Mouse (Mus musculus) neural tube, embryonic 14.5 days (tissue): ENCODE data around the gene Lenep. TPM values are rescaled to one million over a fixed set of nuclear protein-coding genes. Genes with fewer than 3 reads are reported as not detected.

Experiments used
- ATAC-seq: fragments of 200-750 bp; cut with Nextera tagmentation; 2 replicates; pipeline ENCODE4 v1.8.0; 2017; ENCODE audit warnings: low read depth, mild to moderate bottlenecking, moderate TSS enrichment, moderate library complexity
- H3K27ac ChIP-seq: fragments of 300-500 bp; sonication (generic); 2 replicates; pipeline ENCODE4 v1.5.1; 2014; ENCODE audit warnings: low read depth, mild to moderate bottlenecking, control low read depth, low read length, moderate library complexity, mixed read lengths
- H3K27me3 ChIP-seq: fragments of 300-500 bp; sonication (generic); 2 replicates; pipeline ENCODE4 v1.6.1; 2014; ENCODE audit warnings: low read length; ENCODE audit not compliant: control insufficient read depth, insufficient read depth
- H3K36me3 ChIP-seq: fragments of 300-500 bp; sonication (generic); 2 replicates; pipeline ENCODE4 v1.6.1; 2014; ENCODE audit warnings: low read length, mixed read lengths; ENCODE audit not compliant: control insufficient read depth, insufficient read depth
- H3K4me1 ChIP-seq: fragments of 300-500 bp; sonication (generic); 2 replicates; pipeline ENCODE4 v1.6.1; 2014; ENCODE audit warnings: low read length; ENCODE audit not compliant: control insufficient read depth, insufficient read depth
- H3K4me2 ChIP-seq: fragments of 300-500 bp; sonication (generic); 2 replicates; pipeline ENCODE4 v1.6.1; 2014; ENCODE audit warnings: mild to moderate bottlenecking, low read depth, low read length, control low read depth
- H3K4me3 ChIP-seq: fragments of 300-500 bp; sonication (generic); 2 replicates; pipeline ENCODE4 v1.5.1; 2014; ENCODE audit warnings: low read depth, low read length, control low read depth, mixed read lengths
- H3K9ac ChIP-seq: fragments of 300-500 bp; sonication (generic); replicated peaks from 2 replicates; pipeline ENCODE4 v1.6.1; 2014; ENCODE audit warnings: low read depth, mild to moderate bottlenecking, control low read depth, low read length, mixed read lengths
- H3K9me3 ChIP-seq: fragments of 300-500 bp; sonication (generic); 2 replicates; pipeline ENCODE4 v1.6.1; 2016; ENCODE audit warnings: low read length; ENCODE audit not compliant: control insufficient read depth
- WGBS: fragments of 180-500 bp; shearing (Covaris S2); extraction: QIAGEN DNeasy Blood & Tissue Kit; methylation state at CpG from one replicate; pipeline ENCODE4 v1.1.7; 2014; 5-methylcytosine and 5-hydroxymethylcytosine counted together
- polyA plus RNA-seq: library from polyadenylated mRNA; unstranded; fragments of >200 nt; fragmentation: Nextera tagmentation; extraction: Ambion mirVana; gene quantifications from 2 replicates; pipeline ENCODE4 v1.2.1, GENCODE M21; 2014

The Lenep gene
- polyA plus RNA-seq, 1 experiment from 2014 or later, result 1.9 TPM

DNA sequence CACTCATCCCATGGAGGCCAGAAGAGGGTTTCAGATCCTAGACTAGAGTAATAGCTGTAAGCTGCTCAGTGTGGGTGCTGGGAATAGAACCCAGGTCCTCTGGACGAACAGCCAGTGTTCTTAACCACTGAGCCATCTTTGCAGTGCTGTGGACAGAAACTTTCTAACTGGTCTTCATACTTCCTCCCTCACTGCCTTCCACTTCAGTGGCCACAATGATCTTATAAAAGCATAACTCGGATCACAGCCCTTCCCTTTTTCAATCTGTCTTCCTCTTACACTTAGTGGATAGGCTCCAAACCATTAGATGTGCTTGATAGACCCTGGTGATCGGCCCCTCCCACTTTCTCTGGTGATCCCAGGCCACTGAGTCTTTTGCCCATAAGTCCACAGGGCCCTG is 42.4 kb downstream of the Lenep start:
- H3K9me3 ChIP-seq, result no peaks in the 10 kb centered on the region
- H3K9ac ChIP-seq, result no peak overlapping the region
- H3K4me3 ChIP-seq, result no peak overlapping the region
- no peaks in the 10 kb centered on the region for H3K36me3 ChIP-seq
- no peaks in the 10 kb centered on the region for H3K27me3 ChIP-seq
- no peak overlapping the region for H3K27ac ChIP-seq
- 73% methylated on average over 3 of the region's 3 CpGs for WGBS
- ATAC-seq, result no peak
- no peak overlapping the region for H3K4me2 ChIP-seq
- no peaks in the 10 kb centered on the region for H3K4me1 ChIP-seq

DNA sequence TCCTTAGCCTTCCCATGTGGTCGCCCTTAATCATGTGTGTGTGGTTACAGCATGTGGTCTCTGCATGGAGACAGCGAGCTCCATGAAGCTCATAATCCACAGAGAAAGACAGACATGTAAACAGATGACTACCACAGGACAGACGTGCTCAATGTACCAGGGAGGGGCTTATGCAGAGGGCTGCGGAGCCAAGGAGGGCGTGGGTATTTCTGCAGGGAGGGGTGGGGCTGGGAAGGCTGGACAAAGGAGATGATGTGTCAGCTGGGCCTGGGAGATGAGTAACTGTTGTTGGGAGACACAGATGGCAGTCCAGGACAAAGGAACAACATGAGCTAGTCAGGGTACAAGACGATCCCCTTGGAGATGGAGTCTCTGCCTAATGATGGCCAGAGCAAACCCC is 43.0 kb downstream of the Lenep start:
- H3K9ac ChIP-seq, result no peak overlapping the region
- no peaks in the 10 kb centered on the region for H3K36me3 ChIP-seq
- H3K4me3 ChIP-seq, result no peak overlapping the region
- 62% methylated on average over 6 of the region's 6 CpGs for WGBS
- no peak overlapping the region for H3K27ac ChIP-seq
- H3K27me3 ChIP-seq, result no peaks in the 10 kb centered on the region
- no peaks in the 10 kb centered on the region for H3K9me3 ChIP-seq
- H3K4me2 ChIP-seq, result no peak overlapping the region
- no peak for ATAC-seq
- no peaks in the 10 kb centered on the region for H3K4me1 ChIP-seq

GRCm38 (mm10) chr3:89356029-89356428 is 46.6 kb downstream of the Lenep start:
- no peak overlapping the region for H3K4me2 ChIP-seq
- no peaks in the 10 kb centered on the region for H3K36me3 ChIP-seq
- no peaks in the 10 kb centered on the region for H3K9me3 ChIP-seq
- H3K27ac ChIP-seq, result no peak overlapping the region
- H3K27me3 ChIP-seq, result no peaks in the 10 kb centered on the region
- 69% methylated on average over 9 of the region's 9 CpGs for WGBS
- H3K4me1 ChIP-seq, result no peaks in the 10 kb centered on the region; the same call in 1 of the 2 replicates
- H3K4me3 ChIP-seq, result no peak overlapping the region
- ATAC-seq, result no peak
- no peak overlapping the region for H3K9ac ChIP-seq

GRCm38 (mm10) chr3:89355512-89355902 is 47.1 kb downstream of the Lenep start:
- H3K4me1 ChIP-seq, result peaks cover 3% of the 10 kb centered on the region
- no peaks in the 10 kb centered on the region for H3K36me3 ChIP-seq
- WGBS, result 82% methylated on average over 6 of the region's 6 CpGs
- no peak overlapping the region for H3K9ac ChIP-seq
- H3K9me3 ChIP-seq, result no peaks in the 10 kb centered on the region
- H3K27ac ChIP-seq, result no peak overlapping the region
- ATAC-seq, result no peak
- H3K4me2 ChIP-seq, result no peak overlapping the region
- H3K4me3 ChIP-seq, result no peak overlapping the region
- H3K27me3 ChIP-seq, result no peaks in the 10 kb centered on the region

- Histone ChIP-seq H3K9ac (no peak overlapping the region), H3K27me3 (no peaks in the 10 kb centered on the region), H3K27ac (no peak overlapping the region), H3K36me3 (no peaks in the 10 kb centered on the region), H3K4me1 (peaks cover 7% of the 10 kb centered on the region), H3K4me3 (no peak overlapping the region), H3K4me2 (no peak overlapping the region), H3K9me3 (no peaks in the 10 kb centered on the region)
- 19% methylated on average over 5 of the region's 5 CpGs for WGBS
- ATAC-seq, result no peak
These were observed 47.6 kb downstream of the Lenep start for GRCm38 (mm10) chr3:89354816-89355511.

- no peaks in the 10 kb centered on the region for H3K9me3 ChIP-seq
- no peak overlapping the region for H3K27ac ChIP-seq
- no peak for ATAC-seq
- no peak overlapping the region for H3K9ac ChIP-seq
- H3K4me1 ChIP-seq, result peaks cover 12% of the 10 kb centered on the region
- no peaks in the 10 kb centered on the region for H3K27me3 ChIP-seq
- WGBS, result 70% methylated on average over 5 of the region's 5 CpGs
- no peak overlapping the region for H3K4me2 ChIP-seq
- no peak overlapping the region for H3K4me3 ChIP-seq
- H3K36me3 ChIP-seq, result no peaks in the 10 kb centered on the region
These were observed 51.3 kb downstream of the Lenep start for GRCm38 (mm10) chr3:89351271-89351670.

Other genes starting within 250 kb of the Lenep start
- gene Hcn3, start 242.6 kb downstream of the Lenep start, polyA plus RNA-seq, result 25.4 and 28.7 TPM in 2 replicates
- gene Clk2, start 238.0 kb downstream of the Lenep start, polyA plus RNA-seq, result 17.5 and 19.6 TPM in 2 replicates
- 126 and 153 TPM in 2 replicates for gene Scamp3, start 225.3 kb downstream of the Lenep start, polyA plus RNA-seq
- 38.5 and 41.7 TPM in 2 replicates for gene Fam189b, start 219.7 kb downstream of the Lenep start, polyA plus RNA-seq
- gene Gba, start 199.9 kb downstream of the Lenep start, polyA plus RNA-seq, result 41.5 and 49.7 TPM in 2 replicates
- 34.7 and 36.6 TPM in 2 replicates for gene Thbs3, start 187.6 kb downstream of the Lenep start, polyA plus RNA-seq
- 147 and 151 TPM in 2 replicates for gene Mtx1, start 175.7 kb downstream of the Lenep start, polyA plus RNA-seq
- gene Muc1, start 173.7 kb downstream of the Lenep start, polyA plus RNA-seq, result 0.90 and 1.4 TPM in 2 replicates
- gene Krtcap2, start 156.8 kb downstream of the Lenep start, polyA plus RNA-seq, result 206 and 240 TPM in 2 replicates
- 61.6 and 70.7 TPM in 2 replicates for gene Trim46, start 156.5 kb downstream of the Lenep start, polyA plus RNA-seq
- gene Dpm3, start 143.4 kb downstream of the Lenep start, polyA plus RNA-seq, result 69.6 and 84.4 TPM in 2 replicates
- gene Slc50a1, start 132.2 kb downstream of the Lenep start, polyA plus RNA-seq, result 36.7 and 39.8 TPM in 2 replicates
- gene Efna1, start 121.7 kb downstream of the Lenep start, polyA plus RNA-seq, result 6.8 and 10.5 TPM in 2 replicates
- 85.7 and 96.9 TPM in 2 replicates for gene Efna3, start 79.8 kb downstream of the Lenep start, polyA plus RNA-seq
- gene Efna4, start 64.8 kb downstream of the Lenep start, polyA plus RNA-seq, result 4.3 and 6.1 TPM in 2 replicates
- 37.6 and 48.3 TPM in 2 replicates for gene Adam15, start 52.8 kb downstream of the Lenep start, polyA plus RNA-seq
- gene Dcst2, start 40.8 kb downstream of the Lenep start, polyA plus RNA-seq, result 0.19 and 0.25 TPM in 2 replicates
- 1.1 and 1.4 TPM in 2 replicates for gene Dcst1, start 37.5 kb downstream of the Lenep start, polyA plus RNA-seq
- 0.40 and 0.78 TPM in 2 replicates for gene Zbtb7b, start 8.0 kb downstream of the Lenep start, polyA plus RNA-seq
- gene Flad1, start 9.1 kb upstream of the Lenep start, polyA plus RNA-seq, result 29.5 and 30.8 TPM in 2 replicates
- 72.0 and 85.4 TPM in 2 replicates for gene Cks1b, start 15.6 kb upstream of the Lenep start, polyA plus RNA-seq
- 4.1 and 18.9 TPM in 2 replicates for gene Shc1, start 15.7 kb upstream of the Lenep start, polyA plus RNA-seq
- 39.8 and 50.3 TPM in 2 replicates for gene Pygo2, start 27.4 kb upstream of the Lenep start, polyA plus RNA-seq
- 8.2 and 9.6 TPM in 2 replicates for gene Pbxip1, start 33.9 kb upstream of the Lenep start, polyA plus RNA-seq
- gene Pmvk, start 51.7 kb upstream of the Lenep start, polyA plus RNA-seq, result 115 and 137 TPM in 2 replicates
- 6.1 and 9.9 TPM in 2 replicates for gene Kcnn3, start 117.4 kb upstream of the Lenep start, polyA plus RNA-seq